Mouse (Mus musculus): ENCODE measurements around the gene Mcm8.
A peak's percentile ranks its signal among the peaks of the same experiment; 100 is the strongest.

Mcm8 gene

DNA sequence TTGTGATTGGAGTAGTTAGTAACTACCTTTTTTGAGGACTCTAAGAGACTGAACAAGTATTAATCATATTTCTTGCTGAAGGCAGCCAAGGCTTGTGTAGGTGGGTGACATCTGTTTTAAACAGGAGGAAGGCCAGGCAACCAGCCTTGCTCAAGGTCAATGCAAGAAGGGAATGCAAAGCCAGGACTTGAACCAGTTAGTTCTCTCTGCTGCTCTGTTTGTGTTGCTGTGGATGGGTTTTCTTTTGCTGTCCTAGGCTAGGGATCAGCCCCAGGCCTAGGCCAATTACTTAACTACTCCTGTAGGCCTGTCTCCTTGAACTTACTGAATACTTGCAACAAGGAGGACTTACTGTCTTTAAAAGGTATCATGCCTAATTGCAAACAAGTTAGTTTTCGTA is 37.1 kb downstream of the Mcm8 start:
- no peaks in the 10 kb centered on the region for H3K27me3 ChIP-seq (ENCODE audit: control insufficient read depth, insufficient read depth, low read length, poor library complexity, severe bottlenecking)
- no peaks in the 10 kb centered on the region; the same call in 1 of the 2 replicates for H3K36me3 ChIP-seq (ENCODE audit: control insufficient read depth, insufficient read depth, low read length, poor library complexity, severe bottlenecking)
- DNase-seq (ENCODE audit: low read depth, low spot score), result no peak

DNA sequence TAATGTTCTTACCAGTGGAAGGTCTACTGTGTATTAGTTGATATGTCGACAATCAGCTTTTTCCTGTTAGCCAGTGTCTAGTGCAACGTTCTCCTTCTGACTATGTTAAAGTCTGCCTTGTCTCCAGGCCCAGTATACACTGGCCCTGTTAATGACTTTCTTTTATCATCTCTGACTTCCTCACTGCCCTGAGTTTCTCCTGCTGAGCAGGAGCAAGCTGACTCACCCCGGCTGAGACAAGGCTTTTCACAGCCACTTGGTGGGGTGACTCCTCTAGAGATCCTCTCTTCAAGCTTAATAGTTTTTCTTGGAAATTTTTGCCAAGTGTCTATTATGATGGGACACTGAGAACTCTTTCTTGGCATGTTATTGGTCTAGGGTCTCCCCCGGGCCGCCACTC is 40.4 kb downstream of the Mcm8 start:
- Histone ChIP-seq H3K27me3 (ENCODE audit: control insufficient read depth, insufficient read depth, low read length, poor library complexity, severe bottlenecking) (no peaks in the 10 kb centered on the region), H3K36me3 (ENCODE audit: control insufficient read depth, insufficient read depth, low read length, poor library complexity, severe bottlenecking) (peaks cover 3% of the 10 kb centered on the region; the same call in 1 of the 2 replicates)
- no peak for DNase-seq (ENCODE audit: low read depth, low spot score)

DNA sequence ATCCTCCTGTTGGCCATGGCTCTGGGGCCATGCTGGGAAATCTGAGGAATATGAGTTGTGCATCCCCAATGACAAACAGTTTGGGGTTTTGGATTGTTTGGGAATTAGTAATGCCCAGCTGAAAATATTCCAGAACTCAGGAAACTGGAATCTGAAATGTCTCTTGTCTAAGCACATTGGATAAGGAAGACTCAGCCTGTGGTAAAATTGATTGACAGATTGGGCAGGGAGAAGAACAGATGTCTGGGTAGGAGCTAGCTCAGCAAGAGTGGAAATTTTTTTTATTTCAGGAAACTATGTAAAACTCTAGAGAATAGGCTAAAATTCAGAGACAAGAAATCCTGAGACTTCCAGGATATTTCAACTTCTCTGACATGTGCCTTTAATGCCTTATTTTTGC is 44.5 kb downstream of the Mcm8 start:
- DNase-seq (ENCODE audit: low read depth, low spot score), result no peak
- peaks cover 4% of the 10 kb centered on the region for H3K36me3 ChIP-seq (ENCODE audit: control insufficient read depth, insufficient read depth, low read length, poor library complexity, severe bottlenecking)

DNA sequence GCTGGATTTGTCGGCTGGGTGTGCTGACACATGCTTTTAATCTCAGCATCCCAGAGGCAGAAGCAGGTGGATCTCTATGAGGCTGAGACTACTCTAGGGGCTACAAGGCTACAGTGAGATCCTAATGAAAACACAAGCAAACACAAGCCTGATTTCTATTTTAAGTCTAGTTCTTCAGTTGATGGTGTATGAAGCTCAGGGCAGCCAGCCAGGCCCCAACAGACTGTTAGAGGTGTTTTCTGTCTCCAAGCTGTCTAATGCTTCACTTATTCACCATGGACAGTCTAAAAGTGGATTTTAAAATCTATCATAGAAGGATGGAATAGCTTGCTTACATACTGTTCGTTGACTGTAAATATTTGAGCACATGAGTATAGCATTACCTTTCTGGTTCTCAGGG is 45.5 kb downstream of the Mcm8 start:
- DNase-seq (ENCODE audit: low read depth, low spot score), result no peak
- Histone ChIP-seq H3K27me3 (ENCODE audit: control insufficient read depth, insufficient read depth, low read length, poor library complexity, severe bottlenecking) (no peaks in the 10 kb centered on the region), H3K36me3 (ENCODE audit: control insufficient read depth, insufficient read depth, low read length, poor library complexity, severe bottlenecking) (peaks cover 4% of the 10 kb centered on the region)

More for the DNA sequence above, 44.5 kb downstream of the Mcm8 start:
- H3K27me3 ChIP-seq (ENCODE audit: control insufficient read depth, insufficient read depth, low read length, poor library complexity, severe bottlenecking), result no peaks in the 10 kb centered on the region

DNA sequence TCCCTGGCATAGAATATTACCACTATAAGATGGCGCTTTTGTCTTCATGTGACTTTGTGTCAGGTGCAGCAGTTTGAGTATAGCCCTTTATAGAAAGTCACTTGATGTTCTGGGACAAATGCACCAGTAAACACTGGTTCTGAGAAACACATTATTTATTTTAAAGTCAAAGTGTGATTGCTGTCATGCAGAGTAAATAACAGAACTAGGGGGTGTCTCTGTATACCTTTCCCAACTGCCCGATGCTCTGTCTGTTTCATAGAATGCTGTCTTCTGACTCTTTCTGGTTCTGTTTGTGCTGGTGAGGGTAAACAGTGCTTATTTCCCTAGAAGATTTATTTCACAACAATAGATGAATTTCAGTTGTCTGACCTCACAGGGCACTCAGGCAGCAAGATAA is 47.4 kb downstream of the Mcm8 start:
- H3K36me3 ChIP-seq (ENCODE audit: control insufficient read depth, insufficient read depth, low read length, poor library complexity, severe bottlenecking), result peaks cover 4% of the 10 kb centered on the region
- no peaks in the 10 kb centered on the region for H3K27me3 ChIP-seq (ENCODE audit: control insufficient read depth, insufficient read depth, low read length, poor library complexity, severe bottlenecking)
- DNase-seq (ENCODE audit: low read depth, low spot score), result no peak

DNA sequence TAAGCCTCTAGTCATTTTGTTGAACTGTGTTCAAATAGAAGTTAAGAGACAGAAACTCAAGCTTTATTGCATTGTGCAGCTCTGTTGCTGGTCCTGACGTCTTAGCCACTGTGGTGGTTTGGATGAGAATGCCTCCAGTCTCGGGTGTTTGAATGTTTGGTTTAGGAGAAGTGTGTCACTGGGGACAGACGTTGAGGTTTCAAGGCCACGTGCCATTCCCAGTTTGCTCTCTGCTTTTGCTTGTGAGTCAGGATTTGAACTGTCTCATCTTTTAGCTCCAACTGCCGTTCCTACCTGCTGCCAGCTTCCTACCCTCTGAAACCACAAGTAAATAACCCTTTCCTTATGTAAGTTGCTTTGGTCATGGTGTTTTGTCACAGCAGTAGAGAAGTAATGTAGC is 51.6 kb downstream of the Mcm8 start:
- peaks cover 2% of the 10 kb centered on the region; the same call in 1 of the 2 replicates for H3K36me3 ChIP-seq (ENCODE audit: control insufficient read depth, insufficient read depth, low read length, poor library complexity, severe bottlenecking)
- DNase-seq (ENCODE audit: low read depth, low spot score), result no peak
- no peaks in the 10 kb centered on the region for H3K27me3 ChIP-seq (ENCODE audit: control insufficient read depth, insufficient read depth, low read length, poor library complexity, severe bottlenecking)

DNA sequence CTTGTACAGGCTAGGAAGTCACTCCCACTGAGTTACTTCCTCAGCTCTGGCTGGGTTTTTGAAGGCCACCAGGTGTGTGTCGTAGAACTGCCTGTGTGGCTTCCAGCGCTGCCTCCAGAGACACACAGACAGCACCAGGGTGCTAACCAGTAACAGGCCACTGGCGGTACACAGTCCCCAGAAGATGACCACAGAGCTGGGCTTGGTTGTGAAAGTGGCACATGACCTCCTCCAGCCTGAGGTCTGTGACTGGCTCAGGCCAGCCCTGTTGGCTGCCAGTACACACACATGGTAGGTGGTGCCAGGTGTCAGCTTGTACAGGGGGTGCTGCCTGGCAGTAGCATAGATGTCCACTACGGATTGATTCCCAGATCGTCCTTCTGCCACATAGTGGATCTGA is 53.7 kb downstream of the Mcm8 start:
- 0 out of 2 replicates have a peak, but pooled peaks cover 2% of the 10 kb centered on the region for H3K36me3 ChIP-seq (ENCODE audit: control insufficient read depth, insufficient read depth, low read length, poor library complexity, severe bottlenecking)
- no peak for DNase-seq (ENCODE audit: low read depth, low spot score)
- no peaks in the 10 kb centered on the region for H3K27me3 ChIP-seq (ENCODE audit: control insufficient read depth, insufficient read depth, low read length, poor library complexity, severe bottlenecking)

DNA sequence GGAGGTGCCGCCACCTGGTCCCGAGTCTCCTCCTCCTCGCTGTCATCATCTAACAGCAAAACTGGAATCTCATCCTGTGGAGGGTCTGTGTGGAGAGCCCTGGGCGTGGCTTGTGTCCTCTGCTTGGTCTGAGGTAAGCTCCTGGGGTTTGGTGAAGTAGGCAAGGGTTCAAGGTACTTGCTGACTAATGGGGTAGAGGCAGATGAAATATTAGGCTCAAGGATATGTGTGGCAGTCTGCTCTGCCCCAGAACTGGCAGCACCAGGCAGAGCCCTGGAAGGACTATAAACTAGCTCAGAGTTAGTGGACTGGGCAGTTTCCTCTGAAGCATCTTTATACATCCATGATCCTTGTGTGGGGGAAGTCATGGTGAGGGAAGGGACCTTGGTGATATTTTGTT is 54.3 kb downstream of the Mcm8 start:
- Histone ChIP-seq H3K36me3 (ENCODE audit: control insufficient read depth, insufficient read depth, low read length, poor library complexity, severe bottlenecking) (no peaks in the 10 kb centered on the region), H3K27me3 (ENCODE audit: control insufficient read depth, insufficient read depth, low read length, poor library complexity, severe bottlenecking) (no peaks in the 10 kb centered on the region)
- no peak for DNase-seq (ENCODE audit: low read depth, low spot score)

DNA sequence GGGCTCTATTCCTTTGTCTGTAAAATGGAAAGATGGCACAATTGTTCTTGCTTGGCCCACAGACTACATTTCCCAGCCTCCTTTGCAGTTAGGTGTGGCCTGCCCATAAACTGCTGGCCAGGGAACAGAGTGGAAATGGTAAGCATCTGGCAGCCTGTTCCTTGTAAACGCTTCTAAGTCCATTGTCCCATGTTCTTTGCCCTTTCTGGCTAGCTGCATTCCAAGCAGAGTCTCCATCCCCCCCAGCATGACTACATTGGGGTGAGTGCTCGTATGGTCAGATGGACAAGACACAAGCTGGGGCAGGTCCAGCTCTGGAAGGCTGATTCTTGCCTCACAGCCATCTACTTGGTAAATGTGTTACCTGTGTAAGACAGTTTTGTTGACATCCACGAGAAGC is 55.7 kb downstream of the Mcm8 start:
- DNase-seq (ENCODE audit: low read depth, low spot score), result no peak
- no peaks in the 10 kb centered on the region for H3K27me3 ChIP-seq (ENCODE audit: control insufficient read depth, insufficient read depth, low read length, poor library complexity, severe bottlenecking)

DNA sequence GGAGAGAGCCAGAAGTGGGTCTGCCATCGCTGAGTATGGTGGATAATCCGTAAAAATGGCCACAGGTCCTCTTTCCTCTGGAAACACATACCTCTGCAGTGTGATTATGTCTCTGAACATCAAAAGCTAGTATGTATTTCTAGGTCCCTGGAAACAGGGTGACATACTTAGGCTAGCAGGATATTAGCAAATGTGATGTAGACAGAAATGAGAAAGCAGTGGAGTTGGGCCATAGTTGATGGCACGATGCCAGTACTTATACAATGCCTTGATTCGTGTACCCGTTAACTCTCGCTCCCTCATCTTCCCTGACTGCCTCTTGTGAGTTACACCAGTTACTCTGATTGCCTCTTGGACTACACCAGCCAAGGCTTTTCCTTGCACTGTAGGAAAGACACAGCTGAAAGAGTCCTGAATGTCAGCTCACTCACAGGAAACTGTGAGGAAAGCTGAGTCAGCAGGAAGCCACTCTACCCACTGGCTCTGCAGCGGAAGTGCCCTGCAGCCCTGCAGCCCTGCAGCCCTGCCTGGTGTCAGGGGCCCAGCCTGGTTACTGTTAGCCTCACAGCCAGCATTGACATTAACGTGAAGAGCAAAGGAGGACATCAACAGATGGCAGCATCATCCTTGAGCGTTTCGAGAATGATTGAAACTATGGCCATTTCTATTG is 57.9 kb downstream of the Mcm8 start:
- Histone ChIP-seq H3K36me3 (ENCODE audit: control insufficient read depth, insufficient read depth, low read length, poor library complexity, severe bottlenecking) (no peaks in the 10 kb centered on the region), H3K27me3 (ENCODE audit: control insufficient read depth, insufficient read depth, low read length, poor library complexity, severe bottlenecking) (no peaks in the 10 kb centered on the region)
- DNase-seq (ENCODE audit: low read depth, low spot score), result no peak

More for the DNA sequence above, 55.7 kb downstream of the Mcm8 start:
- no peaks in the 10 kb centered on the region for H3K36me3 ChIP-seq (ENCODE audit: control insufficient read depth, insufficient read depth, low read length, poor library complexity, severe bottlenecking)

DNA sequence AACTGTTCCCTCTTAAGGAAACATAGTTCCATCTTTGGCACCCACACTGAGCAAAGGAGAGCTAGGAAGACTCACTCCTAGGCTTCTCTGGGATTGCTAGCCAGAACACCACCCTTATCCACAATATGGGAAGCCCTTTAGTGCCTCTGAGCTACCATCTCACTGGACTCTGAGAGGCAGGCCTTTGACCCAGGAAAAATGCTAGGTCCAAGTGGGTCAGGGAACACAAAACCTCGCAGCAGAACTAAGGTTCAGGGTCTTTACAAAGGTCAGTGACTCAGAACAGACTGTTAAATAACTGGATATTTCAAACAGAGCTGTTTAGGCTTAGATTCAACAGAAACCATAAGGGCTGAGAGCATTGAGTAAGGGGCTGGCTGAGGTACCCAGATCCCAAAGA is 61.0 kb downstream of the Mcm8 start:
- Histone ChIP-seq H3K27me3 (ENCODE audit: control insufficient read depth, insufficient read depth, low read length, poor library complexity, severe bottlenecking) (no peaks in the 10 kb centered on the region), H3K36me3 (ENCODE audit: control insufficient read depth, insufficient read depth, low read length, poor library complexity, severe bottlenecking) (no peaks in the 10 kb centered on the region)
- DNase-seq (ENCODE audit: low read depth, low spot score), result no peak

DNA sequence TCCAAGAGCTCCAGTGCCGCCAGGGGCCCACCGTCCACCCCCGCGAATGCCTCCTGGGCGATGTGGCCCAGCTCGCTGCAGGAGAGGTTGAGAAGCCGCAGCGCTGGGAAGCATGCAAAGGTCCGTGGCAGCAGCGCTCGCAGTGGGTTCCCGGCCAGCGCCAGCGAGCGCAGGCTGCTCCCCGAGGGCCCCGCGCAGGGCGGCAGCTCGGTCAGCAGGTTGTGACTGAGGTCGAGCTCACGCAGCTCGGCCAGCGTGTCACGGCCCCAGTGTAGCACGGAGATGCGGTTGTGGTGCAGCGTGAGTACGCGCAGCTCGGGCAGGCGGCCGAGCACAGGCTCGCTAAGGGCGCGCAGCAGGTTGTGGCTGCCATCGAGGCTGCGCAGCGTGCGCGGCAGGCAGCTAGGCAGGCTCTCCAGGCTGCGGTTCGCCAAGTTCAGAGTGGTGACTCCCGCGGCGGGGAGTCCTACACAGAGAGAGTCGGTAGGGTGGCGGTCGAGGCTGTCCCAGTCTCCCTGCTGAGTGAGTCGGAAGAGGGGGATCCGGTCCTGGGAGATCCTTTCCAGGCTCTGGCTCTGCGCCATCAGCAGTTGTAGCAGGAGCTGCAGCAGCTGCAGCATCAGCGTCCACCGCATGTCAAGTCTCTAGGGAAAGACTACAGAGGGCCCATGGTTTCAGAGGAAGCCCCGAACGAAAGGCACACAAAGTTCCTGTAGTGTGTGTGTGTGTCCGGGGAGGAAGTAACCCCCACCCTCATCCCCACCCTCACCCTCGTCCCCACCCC is 63.5 kb downstream of the Mcm8 start:
- H3K27me3 ChIP-seq (ENCODE audit: control insufficient read depth, insufficient read depth, low read length, poor library complexity, severe bottlenecking), result no peaks in the 10 kb centered on the region
- DNase-seq (ENCODE audit: low read depth, low spot score), result peak; percentile 31
- no peaks in the 10 kb centered on the region for H3K36me3 ChIP-seq (ENCODE audit: control insufficient read depth, insufficient read depth, low read length, poor library complexity, severe bottlenecking)

DNA sequence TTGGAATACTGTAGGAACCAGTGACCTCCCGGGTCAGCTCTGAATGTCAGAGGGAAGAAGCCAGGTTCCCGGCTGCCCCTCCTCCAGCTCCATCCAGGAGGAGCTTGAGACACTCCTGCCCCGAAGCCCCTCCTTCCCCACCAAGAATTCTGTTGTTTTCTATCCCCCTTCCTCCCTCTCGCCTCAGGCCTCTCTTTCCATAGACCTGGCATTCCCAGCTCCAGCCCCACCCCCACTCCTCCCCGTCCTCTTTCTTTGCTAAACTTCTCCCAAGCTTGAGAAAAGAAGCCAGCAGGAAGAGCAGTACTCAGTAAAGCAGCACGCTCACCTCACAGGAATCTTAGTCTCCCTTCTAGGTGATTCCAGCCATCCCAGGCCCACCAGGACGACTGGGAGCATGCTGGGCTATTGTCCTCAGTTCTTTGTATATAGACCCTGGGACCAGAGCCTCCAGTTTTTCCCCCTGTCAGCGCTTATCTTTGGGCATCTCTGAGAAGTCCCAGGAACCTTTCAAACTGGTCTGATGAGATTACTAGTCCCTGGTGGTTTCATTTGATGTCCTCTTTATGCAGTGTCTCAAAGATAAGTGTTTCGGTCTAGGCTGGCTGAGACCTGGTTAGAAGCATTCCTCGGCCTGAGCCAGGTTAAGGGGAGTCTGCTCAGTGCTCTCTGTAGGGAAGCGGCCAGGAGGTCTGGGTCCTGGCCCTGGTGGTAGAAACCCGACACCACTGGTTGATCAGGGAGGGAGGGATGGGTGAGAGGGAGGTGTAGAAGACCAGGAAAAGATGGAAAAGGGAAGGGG is 65.1 kb downstream of the Mcm8 start, which contains the start of gene Lrrn4:
Lrrn4 (minus strand) TSS at position 48 of the 802 bp plus-strand sequence.
- Histone ChIP-seq H3K27me3 (ENCODE audit: control insufficient read depth, insufficient read depth, low read length, poor library complexity, severe bottlenecking) (no peaks in the 10 kb centered on the region), H3K36me3 (ENCODE audit: control insufficient read depth, insufficient read depth, low read length, poor library complexity, severe bottlenecking) (no peaks in the 10 kb centered on the region)
- DNase-seq (ENCODE audit: low read depth, low spot score), result no peak

DNA sequence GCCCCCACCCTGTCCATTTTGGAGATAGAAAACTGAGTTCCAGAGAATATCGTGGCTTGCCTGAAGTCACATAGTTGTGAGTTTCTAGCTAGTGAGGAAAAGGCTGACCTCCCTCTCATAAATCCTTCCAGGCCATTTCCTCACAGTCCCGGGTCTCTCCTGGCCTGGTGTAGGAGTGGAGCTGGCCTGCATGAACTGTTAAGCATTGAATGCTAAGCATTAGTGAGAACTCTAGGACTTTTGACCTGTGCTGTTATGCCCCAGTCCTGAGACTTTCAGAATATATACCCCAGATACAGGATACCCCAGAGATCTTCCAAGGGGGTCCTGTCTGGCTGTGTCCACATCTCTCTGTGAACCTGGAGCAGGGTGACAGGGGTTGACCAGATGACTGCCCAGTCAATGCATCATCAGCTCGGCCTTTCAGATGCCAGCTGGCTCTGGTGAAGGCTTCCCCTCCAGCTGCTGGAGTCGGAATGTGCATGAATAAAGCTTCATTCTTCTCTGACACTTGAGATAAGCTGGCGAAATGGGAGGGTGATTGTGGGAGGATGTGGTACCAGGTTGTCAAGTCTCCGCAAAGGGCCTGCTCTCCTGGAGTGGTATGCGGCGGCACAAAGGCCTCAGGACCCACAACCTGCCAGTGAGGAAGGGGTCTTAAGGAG is 68.5 kb downstream of the Mcm8 start:
- H3K27me3 ChIP-seq (ENCODE audit: control insufficient read depth, insufficient read depth, low read length, poor library complexity, severe bottlenecking), result no peaks in the 10 kb centered on the region
- no peak for DNase-seq (ENCODE audit: low read depth, low spot score)

More for the DNA sequence above, 68.5 kb downstream of the Mcm8 start:
- no peaks in the 10 kb centered on the region for H3K36me3 ChIP-seq (ENCODE audit: control insufficient read depth, insufficient read depth, low read length, poor library complexity, severe bottlenecking)
